Mouse (Mus musculus) embryonic facial prominence, embryonic 14.5 days (tissue): ENCODE measurements around the gene Slc9a3. TPM values are rescaled to one million over a fixed set of nuclear protein-coding genes. Genes with fewer than 3 reads are reported as not detected.

Experiments
- ATAC-seq: fragments of 200-750 bp; cut with Nextera tagmentation; 2 replicates; pipeline ENCODE4 v1.8.0; 2017; ENCODE audit warnings: low read depth, moderate number of reproducible peaks, moderate TSS enrichment
- DNase-seq: peaks from one replicate; pipeline ENCODE4 v3.0.0-alpha.2; 2015; ENCODE audit warnings: low spot score
- H3K27ac ChIP-seq: fragments of 300-500 bp; sonication (generic); replicated peaks from 2 replicates; pipeline ENCODE4 v1.5.1; 2014; ENCODE audit warnings: low read depth, mild to moderate bottlenecking, low read length, moderate library complexity
- H3K27me3 ChIP-seq: fragments of 300-500 bp; sonication (generic); replicated peaks from 2 replicates; pipeline ENCODE4 v1.6.1; 2014; ENCODE audit warnings: low read length; ENCODE audit not compliant: control insufficient read depth, insufficient read depth
- H3K36me3 ChIP-seq: fragments of 300-500 bp; sonication (generic); 2 replicates; pipeline ENCODE4 v1.6.1; 2014; ENCODE audit warnings: low read length, mixed read lengths; ENCODE audit not compliant: control insufficient read depth, insufficient read depth
- H3K4me1 ChIP-seq: fragments of 300-500 bp; sonication (generic); 2 replicates; pipeline ENCODE4 v1.6.1; 2014; ENCODE audit warnings: antibody characterized with exemption, low read length; ENCODE audit not compliant: control insufficient read depth, insufficient read depth
- H3K4me2 ChIP-seq: fragments of 300-500 bp; sonication (generic); 2 replicates; pipeline ENCODE4 v1.6.1; 2014; ENCODE audit warnings: low read depth, mild to moderate bottlenecking, low read length, moderate library complexity, mixed read lengths
- H3K4me3 ChIP-seq: fragments of 300-500 bp; sonication (generic); 2 replicates; pipeline ENCODE4 v1.5.1; 2014; ENCODE audit warnings: low read depth, mild to moderate bottlenecking, low read length
- H3K9ac ChIP-seq: fragments of 300-500 bp; sonication (generic); 2 replicates; pipeline ENCODE4 v1.6.1; 2014; ENCODE audit warnings: low read depth, mild to moderate bottlenecking, low read length, moderate library complexity, mixed read lengths
- H3K9me3 ChIP-seq: fragments of 300-500 bp; sonication (generic); 2 replicates; pipeline ENCODE4 v1.6.1; 2016; ENCODE audit warnings: low read length; ENCODE audit not compliant: control insufficient read depth
- WGBS: fragments of 180-500 bp; shearing (Covaris S2); extraction: QIAGEN DNeasy Blood & Tissue Kit; methylation state at CpG from one replicate; pipeline ENCODE4 v1.1.7; 2014; 5-methylcytosine and 5-hydroxymethylcytosine counted together
- polyA plus RNA-seq: library from polyadenylated mRNA; unstranded; fragments of >200 nt; fragmentation: Nextera tagmentation; extraction: Ambion mirVana; gene quantifications from 2 replicates; pipeline ENCODE4 v1.2.1, GENCODE M21; 2014

Slc9a3 gene
- polyA plus RNA-seq, 1 experiment from 2014 or later: not detected

DNA sequence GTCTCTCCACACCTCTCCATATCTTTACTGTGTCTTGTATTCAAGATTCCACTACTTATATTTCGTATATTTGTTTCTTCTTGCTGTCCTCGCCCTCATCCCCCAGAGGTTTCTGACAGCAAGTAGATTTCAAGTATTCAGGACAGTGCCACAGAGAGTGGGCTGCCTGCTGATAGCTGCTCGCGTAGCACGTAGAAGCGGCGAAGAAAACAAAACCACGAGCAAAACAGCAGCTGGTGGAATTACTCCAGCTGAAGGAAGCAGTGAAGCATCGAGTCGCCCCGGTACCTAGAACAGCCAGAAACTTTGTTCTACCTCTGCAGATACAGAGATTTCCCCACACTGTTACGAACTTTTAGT is 87.7 kb downstream of the Slc9a3 start:
- peak overlapping the region; percentile 56 for H3K4me2 ChIP-seq
- peak overlapping the region; percentile 89 for H3K9ac ChIP-seq
- H3K9me3 ChIP-seq: no peaks in the 10 kb centered on the region
- 18% methylated on average over 12 of the region's 12 CpGs for WGBS
- no peaks in the 10 kb centered on the region for H3K27me3 ChIP-seq
- DNase-seq (peak; percentile 24), ATAC-seq (peak; percentile 26; the same call in 1 of the 2 replicates)
- peaks cover 11% of the 10 kb centered on the region for H3K36me3 ChIP-seq
- peak overlapping the region; percentile 82 for H3K4me3 ChIP-seq
- peak overlapping the region; percentile 89 for H3K27ac ChIP-seq
- H3K4me1 ChIP-seq: peaks cover 12% of the 10 kb centered on the region

DNA sequence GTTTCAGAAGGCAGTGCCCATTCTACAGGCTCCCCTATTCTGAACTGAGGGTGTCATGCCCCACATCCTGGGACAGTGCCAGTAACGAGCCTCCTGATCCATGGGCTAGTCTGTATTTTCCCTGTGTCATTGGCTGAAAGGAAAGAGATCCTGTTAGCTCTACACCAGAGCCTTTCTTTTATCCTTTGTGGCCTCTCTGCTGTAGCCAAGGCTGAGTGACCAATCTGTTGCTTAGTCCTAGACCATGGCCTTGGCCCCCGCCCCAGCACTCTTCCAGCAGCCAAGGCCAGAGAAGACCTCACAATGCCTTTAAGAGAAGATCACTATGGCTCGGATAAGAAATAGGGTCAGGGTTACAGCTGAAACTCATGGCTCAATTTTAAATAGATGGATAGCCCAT is 97.2 kb downstream of the Slc9a3 start:
- Histone ChIP-seq H3K9me3 (no peaks in the 10 kb centered on the region), H3K9ac (no peak overlapping the region), H3K27ac (no peak overlapping the region), H3K4me1 (no peaks in the 10 kb centered on the region), H3K4me2 (no peak overlapping the region), H3K36me3 (no peaks in the 10 kb centered on the region), H3K4me3 (no peak overlapping the region), H3K27me3 (no peaks in the 10 kb centered on the region)
- no peak for DNase-seq
- no peak for ATAC-seq
- WGBS: 70% methylated on average over 3 of the region's 3 CpGs

Other genes starting within 250 kb of the Slc9a3 start
- 31.1 and 35.9 TPM in 2 replicates for gene Trip13, start 183.7 kb upstream of the Slc9a3 start, polyA plus RNA-seq
- gene Brd9, start 183.6 kb upstream of the Slc9a3 start, polyA plus RNA-seq: 45.0 and 46.4 TPM in 2 replicates
- gene Zdhhc11, start 157.6 kb upstream of the Slc9a3 start, polyA plus RNA-seq: not detected in 2 replicates
- 2.8 and 3.6 TPM in 2 replicates for gene Tppp, start 112.0 kb upstream of the Slc9a3 start, polyA plus RNA-seq
- 10.7 and 12.8 TPM in 2 replicates for gene Cep72, start 59.2 kb upstream of the Slc9a3 start, polyA plus RNA-seq
- 82.3 and 85.0 TPM in 2 replicates for gene Exoc3, start 87.3 kb downstream of the Slc9a3 start, polyA plus RNA-seq
- gene Ahrr, start 170.9 kb downstream of the Slc9a3 start, polyA plus RNA-seq: 1.3 and 1.9 TPM in 2 replicates
- gene Pdcd6, start 196.1 kb downstream of the Slc9a3 start, polyA plus RNA-seq: 150 TPM in 2 replicates
- gene Sdha, start 228.8 kb downstream of the Slc9a3 start, polyA plus RNA-seq: 207 TPM in 2 replicates
- 51.0 and 51.7 TPM in 2 replicates for gene Ccdc127, start 228.9 kb downstream of the Slc9a3 start, polyA plus RNA-seq
- 0.10 TPM in 1 of 2 replicates, not detected in the other for gene Lrrc14b, start 242.5 kb downstream of the Slc9a3 start, polyA plus RNA-seq